Mouse (Mus musculus) heart, embryonic 11.5 days (tissue): ENCODE measurements at regions not wholly inside any gene's neighbourhood (a gene's known extent, or its start where the extent isn't known, plus 50 kb on each side); places are given as distances from the start of the nearest gene placed in this dataset.

Experiments used
- ATAC-seq: fragments of 200-750 bp; cut with Nextera tagmentation; replicated peaks from 2 replicates; pipeline ENCODE4 v1.8.0; 2017; ENCODE audit warnings: moderate library complexity; ENCODE audit not compliant: insufficient number of reproducible peaks, low FRiP score, low TSS enrichment
- H3K27ac ChIP-seq: fragments of 300-500 bp; sonication (generic); 2 replicates; pipeline ENCODE4 v1.5.1; 2014; ENCODE audit warnings: mild to moderate bottlenecking, low read depth, low read length
- H3K27me3 ChIP-seq: fragments of 300-500 bp; sonication (generic); 2 replicates; pipeline ENCODE4 v1.6.1; 2014; ENCODE audit warnings: mild to moderate bottlenecking, low read length, mixed read lengths; ENCODE audit not compliant: control insufficient read depth, insufficient read depth
- H3K36me3 ChIP-seq: fragments of 300-500 bp; sonication (generic); 2 replicates; pipeline ENCODE4 v1.6.1; 2014; ENCODE audit warnings: mild to moderate bottlenecking, low read length, moderate library complexity, mixed read lengths; ENCODE audit not compliant: control insufficient read depth, insufficient read depth
- H3K4me1 ChIP-seq: fragments of 300-500 bp; sonication (generic); 2 replicates; pipeline ENCODE4 v1.6.1; 2014; ENCODE audit warnings: low read length; ENCODE audit not compliant: control insufficient read depth, insufficient read depth
- H3K4me2 ChIP-seq: fragments of 300-500 bp; sonication (generic); 2 replicates; pipeline ENCODE4 v1.6.1; 2014; ENCODE audit warnings: mild to moderate bottlenecking, moderate library complexity
- H3K4me3 ChIP-seq: fragments of 300-500 bp; sonication (generic); 2 replicates; pipeline ENCODE4 v1.5.1; 2014; ENCODE audit warnings: low read depth, low read length
- H3K9ac ChIP-seq: fragments of 300-500 bp; sonication (generic); 2 replicates; pipeline ENCODE4 v1.6.1; 2014; ENCODE audit warnings: mild to moderate bottlenecking, low read depth, low read length, moderate library complexity
- H3K9me3 ChIP-seq: fragments of 300-500 bp; sonication (generic); replicated peaks from 2 replicates; pipeline ENCODE4 v1.6.1; 2016; ENCODE audit warnings: low read length; ENCODE audit not compliant: control insufficient read depth
- WGBS: fragments of 180-500 bp; shearing (Covaris S2); extraction: QIAGEN DNeasy Blood & Tissue Kit; methylation state at CpG from one replicate; pipeline ENCODE4 v1.1.7; 2014; ENCODE audit not compliant: insufficient replicate concordance; 5-methylcytosine and 5-hydroxymethylcytosine counted together

GRCm38 (mm10) chr3:40092765-40093368, 438.2 kb upstream of the Intu start:
- Histone ChIP-seq H3K4me1 (no peaks in the 10 kb centered on the region), H3K36me3 (no peaks in the 10 kb centered on the region), H3K4me2 (no peak overlapping the region), H3K27ac (no peak overlapping the region), H3K9me3 (no peaks in the 10 kb centered on the region), H3K27me3 (no peaks in the 10 kb centered on the region), H3K4me3 (no peak overlapping the region), H3K9ac (no peak overlapping the region)
- 75% methylated on average over 8 of the region's 8 CpGs for WGBS
- ATAC-seq, result no peak

GRCm38 (mm10) chr3:40094040-40094439, 437.0 kb upstream of the Intu start:
- Histone ChIP-seq H3K27ac (no peak overlapping the region), H3K4me1 (no peaks in the 10 kb centered on the region), H3K9me3 (no peaks in the 10 kb centered on the region), H3K4me3 (no peak overlapping the region), H3K4me2 (no peak overlapping the region), H3K27me3 (no peaks in the 10 kb centered on the region), H3K9ac (no peak overlapping the region), H3K36me3 (no peaks in the 10 kb centered on the region)
- ATAC-seq, result no peak
- 76% methylated on average over 6 of the region's 6 CpGs for WGBS

- Histone ChIP-seq H3K4me1 (no peaks in the 10 kb centered on the region), H3K4me3 (no peak overlapping the region), H3K27me3 (no peaks in the 10 kb centered on the region), H3K27ac (no peak overlapping the region), H3K9ac (no peak overlapping the region), H3K9me3 (no peaks in the 10 kb centered on the region), H3K4me2 (no peak overlapping the region), H3K36me3 (no peaks in the 10 kb centered on the region)
- no peak for ATAC-seq
Observed at GRCm38 (mm10) chr3:40094701-40095100, 436.4 kb upstream of the Intu start.

- no peak overlapping the region for H3K9ac ChIP-seq
- no peaks in the 10 kb centered on the region for H3K4me1 ChIP-seq
- no peaks in the 10 kb centered on the region for H3K27me3 ChIP-seq
- no peaks in the 10 kb centered on the region for H3K36me3 ChIP-seq
- no peak overlapping the region for H3K27ac ChIP-seq
- no peak overlapping the region for H3K4me2 ChIP-seq
- ATAC-seq, result no peak
- no peak overlapping the region for H3K4me3 ChIP-seq
- 74% methylated on average over 4 of the region's 4 CpGs for WGBS
- no peaks in the 10 kb centered on the region for H3K9me3 ChIP-seq
Observed at GRCm38 (mm10) chr3:40102698-40103097, 428.4 kb upstream of the Intu start.

GRCm38 (mm10) chr3:40114811-40115210, 416.3 kb upstream of the Intu start:
- no peaks in the 10 kb centered on the region for H3K27me3 ChIP-seq
- no peaks in the 10 kb centered on the region for H3K36me3 ChIP-seq
- no peak overlapping the region for H3K4me2 ChIP-seq
- ATAC-seq, result no peak
- H3K4me3 ChIP-seq, result no peak overlapping the region
- H3K9me3 ChIP-seq, result no peaks in the 10 kb centered on the region
- H3K27ac ChIP-seq, result no peak overlapping the region
- H3K9ac ChIP-seq, result no peak overlapping the region
- H3K4me1 ChIP-seq, result peaks cover 2% of the 10 kb centered on the region; the same call in 1 of the 2 replicates
- WGBS, result 30% methylated on average over 4 of the region's 4 CpGs

GRCm38 (mm10) chr3:40118551-40118950, 412.5 kb upstream of the Intu start:
- H3K9me3 ChIP-seq, result no peaks in the 10 kb centered on the region
- WGBS, result 80% methylated on average over 3 of the region's 3 CpGs
- H3K4me2 ChIP-seq, result no peak overlapping the region
- no peak overlapping the region for H3K4me3 ChIP-seq
- H3K36me3 ChIP-seq, result no peaks in the 10 kb centered on the region
- no peak for ATAC-seq
- H3K9ac ChIP-seq, result no peak overlapping the region
- H3K4me1 ChIP-seq, result peaks cover 6% of the 10 kb centered on the region; the same call in 1 of the 2 replicates
- peaks cover 5% of the 10 kb centered on the region; the same call in 1 of the 2 replicates for H3K27me3 ChIP-seq
- no peak overlapping the region for H3K27ac ChIP-seq

GRCm38 (mm10) chr3:40119462-40119861, 411.6 kb upstream of the Intu start:
- 38% methylated on average over 1 of the region's 1 CpGs for WGBS
- peaks cover 5% of the 10 kb centered on the region; the same call in 1 of the 2 replicates for H3K27me3 ChIP-seq
- no peaks in the 10 kb centered on the region for H3K36me3 ChIP-seq
- peaks cover 6% of the 10 kb centered on the region; the same call in 1 of the 2 replicates for H3K4me1 ChIP-seq
- H3K9me3 ChIP-seq, result no peaks in the 10 kb centered on the region
- H3K4me2 ChIP-seq, result no peak overlapping the region
- no peak overlapping the region for H3K9ac ChIP-seq
- no peak overlapping the region for H3K4me3 ChIP-seq
- H3K27ac ChIP-seq, result no peak overlapping the region
- no peak for ATAC-seq

- ATAC-seq, result no peak
- Histone ChIP-seq H3K27me3 (peaks cover 5% of the 10 kb centered on the region; the same call in 1 of the 2 replicates), H3K9ac (no peak overlapping the region), H3K4me3 (no peak overlapping the region), H3K27ac (no peak overlapping the region), H3K36me3 (no peaks in the 10 kb centered on the region), H3K4me1 (0 out of 2 replicates have a peak, but pooled peaks cover 3% of the 10 kb centered on the region), H3K4me2 (no peak overlapping the region), H3K9me3 (no peaks in the 10 kb centered on the region)
- WGBS, result 32% methylated on average over 4 of the region's 4 CpGs
Observed at GRCm38 (mm10) chr3:40120298-40120875, 410.7 kb upstream of the Intu start.
